Mouse (Mus musculus): ENCODE measurements at regions not wholly inside any gene's neighbourhood (a gene's known extent, or its start where the extent isn't known, plus 50 kb on each side); places are given as distances from the start of the nearest gene placed in this dataset.

DNA sequence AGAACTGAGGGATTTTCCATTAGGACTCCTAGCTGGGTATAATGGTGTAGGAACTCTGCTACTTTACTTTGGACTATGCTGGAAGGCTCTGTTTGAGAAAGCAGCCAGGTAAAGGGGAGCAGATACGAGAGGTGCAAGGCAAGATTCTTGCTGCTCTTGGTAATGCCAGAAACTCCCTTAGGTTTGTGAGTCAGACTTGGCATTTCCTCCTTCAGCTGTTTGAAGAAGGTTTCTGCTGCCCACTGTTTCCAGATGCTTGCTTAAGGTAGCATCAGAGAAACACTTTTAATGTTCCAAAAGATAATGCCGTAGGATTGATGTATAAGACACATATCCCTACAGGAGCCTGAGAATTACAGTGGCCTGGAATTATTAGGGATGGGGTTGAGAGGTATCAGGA is 222.9 kb downstream of the Arl6ip6 start:
- TF ChIP-seq HCFC1 (IDR thresholded peaks at IDR 0.05; ENCODE audit: borderline replicate concordance, insufficient read depth, low read length): no peak
- no peak for TF ChIP-seq MAFK (IDR thresholded peaks at IDR 0.05; ENCODE audit: insufficient read depth, low read depth, low read length)
- TF ChIP-seq ZC3H11A (IDR thresholded peaks at IDR 0.05; ENCODE audit: borderline replicate concordance, low read depth, low read length): no peak

Measured in ES-E14 (cell line).